Mouse (Mus musculus): ENCODE data around the gene Kif26b. TPM values are rescaled to one million over a fixed set of nuclear protein-coding genes. Genes with fewer than 3 reads are reported as not detected.

Gene Kif26b
- polyA plus RNA-seq, 1 experiment from 2014 or later: 28.6 TPM

DNA sequence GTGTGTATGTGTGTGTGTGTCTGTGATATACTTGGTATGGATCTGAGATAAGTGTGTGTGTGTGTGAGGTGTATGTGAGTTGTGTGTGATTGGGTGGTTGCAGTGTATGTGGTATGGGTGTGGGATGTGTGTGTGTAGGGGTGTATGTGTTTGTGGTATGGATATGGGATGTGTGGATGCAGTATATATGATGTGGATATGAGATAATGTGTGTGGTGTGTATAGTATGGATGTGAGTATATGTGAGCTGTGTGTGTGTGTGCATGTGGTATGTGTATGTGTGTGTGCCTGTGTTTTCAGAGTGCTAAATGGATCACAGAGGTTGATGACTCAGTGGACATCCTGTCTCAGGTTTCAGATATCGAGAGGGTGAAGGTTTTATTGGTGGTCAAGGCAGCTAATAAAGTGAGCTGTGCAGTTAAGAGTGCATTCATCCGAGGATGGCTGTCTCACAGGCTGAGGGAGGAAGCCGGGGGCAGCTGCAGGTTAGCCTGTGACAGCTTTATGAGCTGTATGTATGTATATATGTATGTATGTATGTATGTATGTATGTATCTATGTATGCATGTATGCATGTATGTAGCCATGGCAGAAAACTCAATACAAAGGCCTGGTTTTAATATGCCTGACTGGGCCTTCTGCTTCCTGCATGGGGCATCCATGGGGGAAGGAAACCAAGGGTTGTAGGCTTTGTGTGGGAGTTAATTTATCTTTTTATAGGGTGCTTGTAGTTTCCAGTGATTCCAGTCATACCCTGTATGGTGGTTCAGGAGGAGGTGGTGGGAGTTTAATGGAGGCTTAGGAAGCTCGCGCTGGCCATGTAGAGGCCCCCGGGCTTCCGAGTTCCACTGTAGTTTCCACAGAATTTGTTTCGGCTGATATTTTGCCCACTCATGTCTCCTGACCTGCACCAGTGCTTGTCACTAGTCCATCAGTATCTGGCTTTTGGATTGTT, 14.3 kb downstream of the Kif26b start:
- 83% methylated on average over 8 of the region's 8 CpGs for WGBS
- Histone ChIP-seq H3K4me3 (no peak overlapping the region), H3K36me3 (peaks cover 63% of the 10 kb centered on the region), H3K27me3 (no peaks in the 10 kb centered on the region), H3K9ac (no peak overlapping the region), H3K9me3 (no peaks in the 10 kb centered on the region), H3K4me2 (no peak overlapping the region), H3K27ac (no peak overlapping the region), H3K4me1 (0 out of 2 replicates have a peak, but pooled peaks cover 21% of the 10 kb centered on the region)
- ATAC-seq (ENCODE audit: insufficient number of reproducible peaks, insufficient read depth, low FRiP score, low TSS enrichment, low read depth): no peak

DNA sequence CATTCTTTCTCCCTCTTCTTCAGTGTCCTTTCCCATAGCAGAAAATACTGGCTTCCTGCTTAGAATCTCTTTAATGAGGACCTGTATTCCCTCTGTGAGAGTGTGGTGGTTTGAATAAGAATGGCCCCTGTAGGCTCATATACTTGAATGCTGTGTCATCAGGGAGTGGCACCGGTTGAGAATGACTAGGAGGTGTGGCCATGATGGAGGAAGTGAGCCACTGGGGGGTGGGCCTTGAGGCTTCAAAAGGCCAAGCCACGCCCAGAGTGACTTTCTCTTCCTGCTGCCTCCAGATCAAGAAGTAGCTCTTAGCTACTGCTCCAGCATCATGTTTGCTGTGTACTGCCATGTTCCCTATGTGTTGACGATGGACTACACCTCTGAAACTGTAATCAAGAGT, 15.7 kb downstream of the Kif26b start:
- peaks cover 53% of the 10 kb centered on the region for H3K36me3 ChIP-seq
- no peak for ATAC-seq (ENCODE audit: insufficient number of reproducible peaks, insufficient read depth, low FRiP score, low TSS enrichment, low read depth)
- no peaks in the 10 kb centered on the region for H3K27me3 ChIP-seq
- peaks cover 24% of the 10 kb centered on the region for H3K4me1 ChIP-seq
- H3K4me3 ChIP-seq: no peak overlapping the region
- 78% methylated on average over 3 of the region's 3 CpGs for WGBS
- H3K27ac ChIP-seq: no peak overlapping the region
- no peaks in the 10 kb centered on the region for H3K9me3 ChIP-seq
- H3K9ac ChIP-seq: no peak overlapping the region
- no peak overlapping the region for H3K4me2 ChIP-seq

DNA sequence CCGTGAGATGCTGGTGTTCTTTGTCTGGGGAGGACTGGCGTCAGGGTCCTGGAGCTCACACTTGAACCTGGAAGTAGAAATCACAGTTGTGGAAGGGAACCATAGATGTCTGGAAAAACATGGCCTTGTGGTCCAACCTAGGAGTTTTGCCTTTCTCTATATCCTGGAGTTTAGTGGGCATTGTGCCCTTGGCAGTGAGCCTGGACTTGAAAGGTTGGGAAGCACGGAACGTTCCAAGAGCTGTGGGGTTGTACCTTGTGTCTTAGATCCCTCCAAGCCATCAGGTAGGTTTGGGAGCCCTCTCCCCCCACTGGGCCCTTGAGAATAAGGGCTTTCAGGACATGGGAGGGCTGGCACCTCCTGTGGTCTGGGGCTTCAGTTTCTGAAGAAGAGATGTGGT, 20.7 kb downstream of the Kif26b start:
- 75% methylated on average over 4 of the region's 4 CpGs for WGBS
- H3K27ac ChIP-seq: 0 out of 2 replicates have a peak overlapping the region, but pooled peaks have one; percentile 11

DNA sequence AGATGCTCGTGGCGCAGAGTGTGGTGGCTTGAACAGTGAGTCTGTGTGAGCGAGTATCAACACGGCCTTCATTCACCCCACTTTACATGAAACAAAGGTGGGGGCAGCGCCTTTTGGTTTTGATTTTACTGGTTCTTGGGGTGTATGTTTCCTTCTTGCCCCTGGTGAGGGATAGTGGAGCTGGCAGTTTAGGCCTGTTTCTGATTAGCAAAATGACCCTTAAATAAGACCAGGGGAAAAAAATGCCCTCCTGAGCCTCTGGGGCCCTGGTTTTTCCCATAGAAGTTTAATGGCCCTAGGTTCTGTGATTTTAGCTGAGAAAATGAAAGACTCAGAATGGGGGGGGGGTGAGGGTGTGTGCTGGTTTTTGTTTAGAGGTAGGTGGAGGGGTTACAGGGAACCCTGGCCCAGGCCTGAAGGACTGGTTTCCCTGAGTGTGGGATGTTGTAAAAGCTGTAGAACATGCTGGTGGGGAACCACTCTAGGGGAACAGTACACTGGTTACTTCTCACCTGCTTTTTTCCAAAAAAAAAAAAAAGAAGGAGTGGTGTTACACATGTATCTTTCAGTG, 21.6 kb downstream of the Kif26b start:
- no peak for ATAC-seq (ENCODE audit: insufficient number of reproducible peaks, insufficient read depth, low FRiP score, low TSS enrichment, low read depth)
- Histone ChIP-seq H3K4me3 (no peak overlapping the region), H3K27me3 (no peaks in the 10 kb centered on the region), H3K9ac (no peak overlapping the region), H3K27ac (0 out of 2 replicates have a peak overlapping the region, but pooled peaks have one; percentile 39), H3K36me3 (peaks cover 30% of the 10 kb centered on the region), H3K4me1 (peaks cover 43% of the 10 kb centered on the region), H3K4me2 (no peak overlapping the region), H3K9me3 (no peaks in the 10 kb centered on the region)
- WGBS: 24% methylated on average over 5 of the region's 5 CpGs

More for the DNA sequence above, 20.7 kb downstream of the Kif26b start:
- no peaks in the 10 kb centered on the region for H3K9me3 ChIP-seq
- H3K4me1 ChIP-seq: peaks cover 43% of the 10 kb centered on the region
- ATAC-seq (ENCODE audit: insufficient number of reproducible peaks, insufficient read depth, low FRiP score, low TSS enrichment, low read depth): no peak
- peaks cover 40% of the 10 kb centered on the region for H3K36me3 ChIP-seq
- H3K27me3 ChIP-seq: no peaks in the 10 kb centered on the region
- no peak overlapping the region for H3K9ac ChIP-seq
- no peak overlapping the region for H3K4me2 ChIP-seq
- H3K4me3 ChIP-seq: no peak overlapping the region

DNA sequence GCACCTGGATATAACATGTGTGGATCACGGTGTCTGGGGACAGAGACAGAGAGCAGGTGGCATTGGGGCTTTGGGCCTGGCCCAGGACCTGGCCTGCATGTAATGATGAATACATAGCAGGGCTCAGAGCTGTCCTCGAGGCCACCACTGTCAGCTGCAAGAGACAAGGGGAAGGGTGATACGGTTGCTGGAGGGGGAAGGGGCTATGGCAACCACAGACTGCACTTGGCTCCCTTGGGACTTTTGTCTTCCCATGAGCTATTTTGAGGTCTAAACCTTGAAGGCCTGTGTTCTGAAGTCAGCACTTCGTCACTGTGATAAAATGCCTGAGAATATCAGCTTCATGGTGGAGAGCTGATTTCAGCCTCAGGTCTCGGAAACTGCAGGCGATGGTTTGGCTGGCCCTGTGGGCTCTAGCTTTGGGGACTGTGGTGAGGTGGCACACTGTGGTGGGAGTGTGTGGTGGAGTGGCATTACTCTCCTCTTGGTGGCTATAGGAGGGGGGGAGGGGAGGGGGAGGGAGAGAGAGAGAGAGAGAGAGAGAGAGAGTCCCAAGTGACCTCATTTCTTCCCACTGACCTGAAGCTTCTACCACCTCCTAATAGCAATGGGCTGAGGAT, 23.5 kb downstream of the Kif26b start:
- no peak overlapping the region for H3K27ac ChIP-seq
- peaks cover 17% of the 10 kb centered on the region for H3K36me3 ChIP-seq
- no peaks in the 10 kb centered on the region for H3K9me3 ChIP-seq
- no peak overlapping the region for H3K9ac ChIP-seq
- no peak overlapping the region for H3K4me2 ChIP-seq
- no peak for ATAC-seq (ENCODE audit: insufficient number of reproducible peaks, insufficient read depth, low FRiP score, low TSS enrichment, low read depth)
- no peaks in the 10 kb centered on the region for H3K27me3 ChIP-seq
- H3K4me1 ChIP-seq: peaks cover 43% of the 10 kb centered on the region
- 79% methylated on average over 6 of the region's 6 CpGs for WGBS
- H3K4me3 ChIP-seq: no peak overlapping the region

DNA sequence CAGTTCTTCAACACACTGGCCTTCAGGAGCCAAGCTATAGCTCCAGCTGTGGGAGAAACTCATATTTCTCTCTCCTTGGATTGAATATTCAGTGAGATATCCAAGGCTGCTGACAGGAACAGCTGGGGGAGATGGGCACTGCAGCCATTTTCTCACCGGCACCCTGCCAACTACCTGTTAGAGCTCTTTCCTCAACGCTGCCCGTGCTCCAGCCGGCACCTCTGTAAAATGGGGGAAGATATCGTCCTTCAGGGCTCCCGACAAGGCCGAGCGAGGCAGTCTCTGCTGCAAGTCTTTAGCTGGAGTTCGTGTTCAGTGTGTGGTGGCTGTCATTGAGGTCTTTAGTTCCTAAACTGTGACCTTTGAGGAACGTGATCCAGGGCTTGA, 24.0 kb downstream of the Kif26b start:
- Histone ChIP-seq H3K4me1 (peaks cover 43% of the 10 kb centered on the region), H3K4me2 (no peak overlapping the region), H3K36me3 (peaks cover 20% of the 10 kb centered on the region), H3K27ac (peak overlapping the region; percentile 28; the same call in 1 of the 2 replicates), H3K9me3 (no peaks in the 10 kb centered on the region), H3K9ac (no peak overlapping the region), H3K4me3 (no peak overlapping the region), H3K27me3 (no peaks in the 10 kb centered on the region)
- no peak for ATAC-seq (ENCODE audit: insufficient number of reproducible peaks, insufficient read depth, low FRiP score, low TSS enrichment, low read depth)
- WGBS: 43% methylated on average over 10 of the region's 10 CpGs

DNA sequence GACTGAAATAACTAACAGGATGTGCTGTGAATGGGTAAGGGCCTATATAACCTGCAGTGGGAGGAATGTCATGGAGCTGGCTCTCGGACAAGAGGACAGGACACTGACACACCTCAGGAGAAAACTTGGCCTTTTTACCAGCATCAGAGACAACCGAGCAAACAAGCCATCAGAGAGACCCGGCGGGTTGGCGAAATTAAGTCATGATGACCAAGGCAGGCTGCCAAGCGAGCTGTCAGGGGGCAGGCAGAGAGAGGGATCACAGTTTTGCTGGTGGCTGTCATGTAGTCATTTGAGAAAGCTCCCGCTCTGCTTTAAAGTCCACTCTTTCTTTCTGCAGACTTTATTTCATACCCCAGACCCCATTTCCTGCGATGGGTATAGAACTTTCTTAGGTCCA, 27.3 kb downstream of the Kif26b start:
- Histone ChIP-seq H3K4me3 (no peak overlapping the region), H3K9me3 (peaks cover 8% of the 10 kb centered on the region), H3K27me3 (no peaks in the 10 kb centered on the region), H3K36me3 (peaks cover 41% of the 10 kb centered on the region), H3K27ac (no peak overlapping the region), H3K4me1 (peaks cover 31% of the 10 kb centered on the region), H3K4me2 (no peak overlapping the region), H3K9ac (no peak overlapping the region)
- 94% methylated on average over 8 of the region's 8 CpGs for WGBS
- ATAC-seq (ENCODE audit: insufficient number of reproducible peaks, insufficient read depth, low FRiP score, low TSS enrichment, low read depth): no peak

DNA sequence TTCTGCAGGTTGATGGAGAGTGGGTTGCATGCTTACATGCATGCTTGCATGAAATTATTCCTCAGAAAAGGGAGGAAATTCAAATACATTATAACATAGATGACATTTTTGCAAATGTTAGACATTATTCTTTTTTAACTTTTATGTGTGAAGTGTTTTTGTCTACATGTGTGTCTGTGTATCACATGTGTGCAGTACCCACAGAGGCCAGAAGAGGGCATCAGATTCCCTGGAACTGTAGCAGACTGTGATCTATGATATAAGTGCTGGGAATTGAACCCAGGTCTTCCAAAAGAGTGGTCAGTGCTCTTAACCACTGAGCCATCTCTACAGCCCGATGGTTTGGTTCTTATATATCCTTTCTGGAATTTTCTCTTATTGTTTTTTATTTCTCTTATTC, 31.1 kb downstream of the Kif26b start:
- Histone ChIP-seq H3K27ac (no peak overlapping the region), H3K9me3 (peaks cover 8% of the 10 kb centered on the region), H3K4me2 (no peak overlapping the region), H3K36me3 (peaks cover 40% of the 10 kb centered on the region), H3K27me3 (no peaks in the 10 kb centered on the region), H3K4me1 (peaks cover 29% of the 10 kb centered on the region), H3K4me3 (no peak overlapping the region), H3K9ac (no peak overlapping the region)
- WGBS: 95% methylated on average over 1 of the region's 1 CpGs
- ATAC-seq (ENCODE audit: insufficient number of reproducible peaks, insufficient read depth, low FRiP score, low TSS enrichment, low read depth): no peak

DNA sequence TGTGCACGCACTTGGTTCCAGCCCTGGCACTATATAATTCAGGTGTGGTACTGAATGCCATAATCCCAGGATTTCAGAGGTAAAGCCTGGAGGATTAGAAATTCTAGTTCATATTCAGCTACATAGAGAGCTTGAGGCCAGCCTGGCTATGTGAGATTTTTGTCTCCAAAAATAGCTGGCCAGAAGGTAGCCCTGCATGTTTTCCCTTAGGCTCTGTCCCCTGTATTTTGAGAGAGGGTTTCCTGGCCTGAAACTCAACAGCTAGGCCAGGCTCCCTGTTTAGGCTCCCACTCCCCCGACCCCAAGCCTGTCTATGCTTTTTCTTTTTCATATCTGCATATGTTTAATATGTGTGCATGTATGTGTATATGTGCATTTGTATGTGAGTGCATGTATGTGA, 34.9 kb downstream of the Kif26b start:
- Histone ChIP-seq H3K4me2 (no peak overlapping the region), H3K9ac (no peak overlapping the region), H3K4me1 (peaks cover 61% of the 10 kb centered on the region), H3K27me3 (no peaks in the 10 kb centered on the region), H3K27ac (no peak overlapping the region), H3K36me3 (peaks cover 22% of the 10 kb centered on the region), H3K9me3 (peaks cover 8% of the 10 kb centered on the region), H3K4me3 (no peak overlapping the region)
- ATAC-seq (ENCODE audit: insufficient number of reproducible peaks, insufficient read depth, low FRiP score, low TSS enrichment, low read depth): no peak
- 83% methylated on average over 2 of the region's 2 CpGs for WGBS

DNA sequence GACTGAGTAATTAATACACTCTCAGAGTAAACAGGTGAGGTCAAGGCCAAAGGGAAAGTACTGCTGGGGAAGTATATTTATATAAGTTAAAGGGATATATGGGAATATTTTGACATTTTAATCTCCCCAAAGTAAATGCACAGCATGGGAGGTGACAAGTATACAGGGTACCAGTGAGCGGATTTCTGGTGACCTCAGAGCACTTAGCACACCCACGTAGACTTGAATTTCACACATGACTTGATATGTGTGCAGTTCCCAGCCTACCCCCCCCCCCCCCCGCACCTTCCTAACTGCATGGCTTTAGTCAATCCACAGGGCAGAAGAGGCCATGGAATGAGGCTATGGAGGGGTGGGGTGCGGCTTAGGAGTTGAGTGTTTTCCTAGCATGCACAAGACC, 35.9 kb downstream of the Kif26b start:
- ATAC-seq (ENCODE audit: insufficient number of reproducible peaks, insufficient read depth, low FRiP score, low TSS enrichment, low read depth): no peak
- Histone ChIP-seq H3K9me3 (peaks cover 3% of the 10 kb centered on the region; the same call in 1 of the 2 replicates), H3K4me3 (no peak overlapping the region), H3K9ac (no peak overlapping the region), H3K36me3 (peaks cover 13% of the 10 kb centered on the region), H3K4me2 (no peak overlapping the region), H3K27me3 (no peaks in the 10 kb centered on the region), H3K4me1 (peaks cover 71% of the 10 kb centered on the region), H3K27ac (no peak overlapping the region)
- 71% methylated on average over 4 of the region's 4 CpGs for WGBS

DNA sequence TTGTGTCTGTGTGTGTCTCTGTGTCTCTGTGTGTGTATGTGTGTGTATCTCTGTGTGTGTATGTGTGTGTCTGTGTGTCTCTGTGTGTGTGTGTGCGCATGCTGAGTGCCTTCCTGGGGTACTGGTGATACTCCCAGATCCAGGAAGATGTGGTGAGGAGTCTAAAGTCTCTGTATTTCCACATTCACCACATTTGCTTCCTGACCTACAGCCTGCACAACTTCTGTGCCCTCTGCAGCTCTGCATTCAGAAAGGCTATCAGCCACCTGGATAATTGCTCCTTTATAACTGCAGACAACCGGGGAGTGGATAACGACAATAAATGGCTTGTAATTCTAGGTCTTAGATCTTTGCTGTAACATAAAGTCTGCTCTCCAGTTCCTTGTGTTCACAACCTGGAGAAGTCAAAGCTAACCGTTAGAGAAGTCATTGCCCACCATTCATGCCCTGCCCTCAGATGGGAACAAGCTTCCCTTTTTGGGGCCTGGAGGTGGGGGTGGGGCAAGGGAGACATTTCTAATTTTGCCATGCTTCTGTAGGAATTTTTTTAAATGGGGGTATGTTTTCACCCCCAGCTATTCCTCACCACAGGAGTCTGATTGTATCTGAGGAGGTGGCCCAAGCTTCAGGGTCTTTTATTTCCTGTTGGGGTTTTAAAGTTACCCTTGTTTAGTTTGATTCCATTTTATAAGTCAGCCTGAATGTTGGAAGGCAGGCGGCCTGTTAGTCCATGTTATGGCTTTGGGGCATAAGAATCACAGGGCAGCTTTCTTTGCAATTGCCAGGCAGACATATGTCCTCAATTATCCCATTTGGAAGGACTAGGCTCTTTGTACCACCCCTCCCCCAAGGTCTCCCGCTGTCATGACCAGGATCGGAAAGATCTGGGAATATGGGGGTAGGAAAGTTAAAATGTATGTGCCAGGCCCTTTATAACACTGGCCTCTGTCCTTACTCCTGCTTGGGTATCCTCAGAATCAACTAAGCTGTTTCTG, 39.9 kb downstream of the Kif26b start:
- ATAC-seq (ENCODE audit: insufficient number of reproducible peaks, insufficient read depth, low FRiP score, low TSS enrichment, low read depth): peak; percentile 33; the same call in 1 of the 2 replicates
- Histone ChIP-seq H3K9me3 (no peaks in the 10 kb centered on the region), H3K9ac (no peak overlapping the region), H3K4me2 (peak overlapping the region; percentile 23), H3K27ac (peak overlapping the region; percentile 79), H3K4me3 (no peak overlapping the region), H3K27me3 (no peaks in the 10 kb centered on the region), H3K36me3 (peaks cover 2% of the 10 kb centered on the region; the same call in 1 of the 2 replicates), H3K4me1 (peaks cover 93% of the 10 kb centered on the region)
- 30% methylated on average over 7 of the region's 7 CpGs for WGBS

Data from embryonic facial prominence, embryonic 13.5 days (tissue).